Mouse (Mus musculus) intestine, embryonic 15.5 days (tissue): ENCODE measurements around the gene Klhl32. TPM values are rescaled to one million over a fixed set of nuclear protein-coding genes. Genes with fewer than 3 reads are reported as not detected.

Source experiments
- ATAC-seq: fragments of 200-750 bp; cut with Nextera tagmentation; 2 replicates; pipeline ENCODE4 v1.8.0; 2017; ENCODE audit warnings: moderate TSS enrichment, moderate library complexity
- H3K27ac ChIP-seq: fragments of 300-500 bp; sonication (generic); 2 replicates; pipeline ENCODE4 v1.5.1; 2015; ENCODE audit warnings: mild to moderate bottlenecking, inconsistent platforms
- H3K27me3 ChIP-seq: fragments of 300-500 bp; sonication (generic); replicated peaks from 2 replicates; pipeline ENCODE4 v1.6.1; 2015; ENCODE audit warnings: inconsistent platforms
- H3K36me3 ChIP-seq: fragments of 300-500 bp; sonication (generic); 2 replicates; pipeline ENCODE4 v1.6.1; 2015; ENCODE audit warnings: inconsistent platforms
- H3K4me1 ChIP-seq: fragments of 300-500 bp; sonication (generic); replicated peaks from 2 replicates; pipeline ENCODE4 v1.6.1; 2015; ENCODE audit warnings: inconsistent platforms
- H3K4me2 ChIP-seq: fragments of 300-500 bp; sonication (generic); replicated peaks from 2 replicates; pipeline ENCODE4 v1.6.1; 2015; ENCODE audit warnings: mild to moderate bottlenecking, inconsistent platforms
- H3K4me3 ChIP-seq: fragments of 300-500 bp; sonication (generic); replicated peaks from 2 replicates; pipeline ENCODE4 v1.5.1; 2015; ENCODE audit warnings: inconsistent platforms
- H3K9ac ChIP-seq: fragments of 300-500 bp; sonication (generic); 2 replicates; pipeline ENCODE4 v1.6.1; 2015; ENCODE audit warnings: inconsistent platforms
- H3K9me3 ChIP-seq: fragments of 300-500 bp; sonication (generic); 2 replicates; pipeline ENCODE4 v1.6.1; 2016; ENCODE audit warnings: inconsistent platforms
- WGBS: fragments of 180-500 bp; shearing (Covaris S2); methylation state at CpG from one replicate; pipeline ENCODE4 v1.1.7; 2015; 5-methylcytosine and 5-hydroxymethylcytosine counted together
- polyA plus RNA-seq: library from polyadenylated mRNA; unstranded; fragments of >200 nt; fragmentation: Nextera tagmentation; extraction: Ambion mirVana; gene quantifications from 2 replicates; pipeline ENCODE4 v1.2.1, GENCODE M21; 2015

Gene Klhl32
- polyA plus RNA-seq, 1 experiment from 2014 or later, result 3.6 TPM

- no peaks in the 10 kb centered on the region for H3K4me1 ChIP-seq
- H3K9me3 ChIP-seq, result no peaks in the 10 kb centered on the region
- no peak overlapping the region for H3K9ac ChIP-seq
- WGBS, result 67% methylated on average over 9 of the region's 9 CpGs
- H3K36me3 ChIP-seq, result no peaks in the 10 kb centered on the region
- no peak for ATAC-seq
- no peak overlapping the region for H3K4me2 ChIP-seq
- no peak overlapping the region for H3K27ac ChIP-seq
- H3K4me3 ChIP-seq, result no peak overlapping the region
- no peaks in the 10 kb centered on the region for H3K27me3 ChIP-seq
Measured at GRCm38 (mm10) chr4:24621422-24622187, 229.3 kb downstream of the Klhl32 start.

GRCm38 (mm10) chr4:24620440-24620839 is 230.5 kb downstream of the Klhl32 start:
- no peak overlapping the region for H3K27ac ChIP-seq
- WGBS, result 76% methylated on average over 5 of the region's 5 CpGs

GRCm38 (mm10) chr4:24620005-24620404 is 230.9 kb downstream of the Klhl32 start:
- Histone ChIP-seq H3K27ac (no peak overlapping the region), H3K4me1 (no peaks in the 10 kb centered on the region), H3K9ac (no peak overlapping the region), H3K4me2 (no peak overlapping the region), H3K27me3 (no peaks in the 10 kb centered on the region), H3K4me3 (no peak overlapping the region), H3K9me3 (no peaks in the 10 kb centered on the region), H3K36me3 (no peaks in the 10 kb centered on the region)
- ATAC-seq, result no peak
- WGBS, result 34% methylated on average over 6 of the region's 6 CpGs

More at GRCm38 (mm10) chr4:24620440-24620839, 230.5 kb downstream of the Klhl32 start:
- Histone ChIP-seq H3K4me2 (no peak overlapping the region), H3K36me3 (no peaks in the 10 kb centered on the region), H3K9me3 (no peaks in the 10 kb centered on the region), H3K27me3 (no peaks in the 10 kb centered on the region), H3K4me1 (no peaks in the 10 kb centered on the region), H3K4me3 (no peak overlapping the region), H3K9ac (no peak overlapping the region)
- no peak for ATAC-seq

GRCm38 (mm10) chr4:24609564-24609963 is 241.4 kb downstream of the Klhl32 start:
- no peaks in the 10 kb centered on the region for H3K9me3 ChIP-seq
- 92% methylated on average over 2 of the region's 2 CpGs for WGBS
- no peak overlapping the region for H3K9ac ChIP-seq

GRCm38 (mm10) chr4:24609085-24609484 is 241.8 kb downstream of the Klhl32 start:
- ATAC-seq, result no peak
- 89% methylated on average over 3 of the region's 3 CpGs for WGBS
- Histone ChIP-seq H3K27me3 (no peaks in the 10 kb centered on the region), H3K27ac (no peak overlapping the region), H3K4me1 (no peaks in the 10 kb centered on the region), H3K4me3 (no peak overlapping the region), H3K9me3 (no peaks in the 10 kb centered on the region), H3K36me3 (no peaks in the 10 kb centered on the region), H3K4me2 (no peak overlapping the region), H3K9ac (no peak overlapping the region)

More at GRCm38 (mm10) chr4:24609564-24609963, 241.4 kb downstream of the Klhl32 start:
- no peak overlapping the region for H3K27ac ChIP-seq
- H3K4me3 ChIP-seq, result no peak overlapping the region
- ATAC-seq, result no peak
- no peak overlapping the region for H3K4me2 ChIP-seq
- H3K36me3 ChIP-seq, result no peaks in the 10 kb centered on the region
- H3K4me1 ChIP-seq, result no peaks in the 10 kb centered on the region
- H3K27me3 ChIP-seq, result no peaks in the 10 kb centered on the region

- ATAC-seq, result no peak
- 91% methylated on average over 6 of the region's 6 CpGs for WGBS
- Histone ChIP-seq H3K36me3 (no peaks in the 10 kb centered on the region), H3K27ac (no peak overlapping the region), H3K4me3 (no peak overlapping the region), H3K4me2 (no peak overlapping the region), H3K4me1 (no peaks in the 10 kb centered on the region), H3K27me3 (no peaks in the 10 kb centered on the region), H3K9me3 (no peaks in the 10 kb centered on the region), H3K9ac (no peak overlapping the region)
Measured at GRCm38 (mm10) chr4:24601711-24602110, 249.2 kb downstream of the Klhl32 start.

GRCm38 (mm10) chr4:24598637-24599036 is 252.3 kb downstream of the Klhl32 start:
- no peaks in the 10 kb centered on the region for H3K4me1 ChIP-seq
- no peaks in the 10 kb centered on the region for H3K36me3 ChIP-seq
- no peaks in the 10 kb centered on the region for H3K9me3 ChIP-seq
- no peak for ATAC-seq
- H3K27ac ChIP-seq, result no peak overlapping the region
- H3K4me3 ChIP-seq, result no peak overlapping the region
- H3K27me3 ChIP-seq, result no peaks in the 10 kb centered on the region
- H3K9ac ChIP-seq, result no peak overlapping the region
- 83% methylated on average over 1 of the region's 1 CpGs for WGBS
- H3K4me2 ChIP-seq, result no peak overlapping the region

GRCm38 (mm10) chr4:24596942-24597611 is 253.8 kb downstream of the Klhl32 start:
- Histone ChIP-seq H3K4me3 (no peak overlapping the region), H3K27me3 (no peaks in the 10 kb centered on the region), H3K9me3 (no peaks in the 10 kb centered on the region), H3K27ac (no peak overlapping the region), H3K4me1 (no peaks in the 10 kb centered on the region), H3K36me3 (no peaks in the 10 kb centered on the region), H3K9ac (no peak overlapping the region), H3K4me2 (no peak overlapping the region)
- ATAC-seq, result no peak
- WGBS, result 83% methylated on average over 6 of the region's 6 CpGs

- H3K9ac ChIP-seq, result no peak overlapping the region
- no peak for ATAC-seq
- no peaks in the 10 kb centered on the region for H3K9me3 ChIP-seq
- no peak overlapping the region for H3K27ac ChIP-seq
- H3K27me3 ChIP-seq, result no peaks in the 10 kb centered on the region
- H3K36me3 ChIP-seq, result no peaks in the 10 kb centered on the region
- H3K4me1 ChIP-seq, result no peaks in the 10 kb centered on the region
- no peak overlapping the region for H3K4me3 ChIP-seq
- H3K4me2 ChIP-seq, result no peak overlapping the region
Measured at GRCm38 (mm10) chr4:24594824-24595223, 256.1 kb downstream of the Klhl32 start.

GRCm38 (mm10) chr4:24583997-24584396 is 266.9 kb downstream of the Klhl32 start:
- H3K4me2 ChIP-seq, result no peak overlapping the region
- H3K4me3 ChIP-seq, result no peak overlapping the region
- no peaks in the 10 kb centered on the region for H3K9me3 ChIP-seq
- no peaks in the 10 kb centered on the region for H3K4me1 ChIP-seq
- H3K9ac ChIP-seq, result no peak overlapping the region
- ATAC-seq, result no peak
- H3K36me3 ChIP-seq, result no peaks in the 10 kb centered on the region
- no peaks in the 10 kb centered on the region for H3K27me3 ChIP-seq
- 92% methylated on average over 3 of the region's 3 CpGs for WGBS
- no peak overlapping the region for H3K27ac ChIP-seq

- WGBS, result 28% methylated on average over 1 of the region's 1 CpGs
- no peak overlapping the region for H3K9ac ChIP-seq
Measured at GRCm38 (mm10) chr4:24582295-24582694, 268.6 kb downstream of the Klhl32 start.

GRCm38 (mm10) chr4:24577594-24577993 is 273.3 kb downstream of the Klhl32 start:
- 97% methylated on average over 5 of the region's 5 CpGs for WGBS
- Histone ChIP-seq H3K9me3 (no peaks in the 10 kb centered on the region), H3K4me3 (no peak overlapping the region), H3K36me3 (no peaks in the 10 kb centered on the region; the same call in 1 of the 2 replicates), H3K9ac (no peak overlapping the region), H3K4me2 (no peak overlapping the region), H3K4me1 (no peaks in the 10 kb centered on the region), H3K27ac (no peak overlapping the region), H3K27me3 (no peaks in the 10 kb centered on the region)
- no peak for ATAC-seq

More at GRCm38 (mm10) chr4:24582295-24582694, 268.6 kb downstream of the Klhl32 start:
- Histone ChIP-seq H3K36me3 (no peaks in the 10 kb centered on the region), H3K4me3 (no peak overlapping the region), H3K9me3 (no peaks in the 10 kb centered on the region), H3K4me1 (no peaks in the 10 kb centered on the region), H3K27ac (no peak overlapping the region), H3K27me3 (no peaks in the 10 kb centered on the region), H3K4me2 (no peak overlapping the region)
- no peak for ATAC-seq

GRCm38 (mm10) chr4:24574276-24574675 is 276.6 kb downstream of the Klhl32 start:
- no peak overlapping the region for H3K9ac ChIP-seq
- no peaks in the 10 kb centered on the region; the same call in 1 of the 2 replicates for H3K36me3 ChIP-seq
- no peaks in the 10 kb centered on the region for H3K27me3 ChIP-seq
- no peak overlapping the region for H3K4me2 ChIP-seq
- H3K9me3 ChIP-seq, result no peaks in the 10 kb centered on the region
- 20% methylated on average over 6 of the region's 6 CpGs for WGBS
- no peak overlapping the region for H3K27ac ChIP-seq
- ATAC-seq, result peak; percentile 65
- no peak overlapping the region for H3K4me3 ChIP-seq
- no peaks in the 10 kb centered on the region for H3K4me1 ChIP-seq
